Mouse (Mus musculus) C3H10T1/2 (cell line): ENCODE data around the gene Cotl1. TPM values are rescaled to one million over a fixed set of nuclear protein-coding genes. Genes with fewer than 3 reads are reported as not detected.

ENCODE experiments used
- polyA plus RNA-seq, 2 experiments: library from polyadenylated mRNA; unstranded; fragments of >200 nt; fragmentation: generic; extraction: Trizol; gene quantifications; one replicate each; pipeline ENCODE4 v1.2.1; 2012; ENCODE audit warnings: missing spikeins in 2 of 2

Cotl1 gene
- 100 to 1,000 TPM in 1 of 2 experiments, 10 to 100 TPM in 1; 44.9 to 128 TPM for polyA plus RNA-seq

DNA sequence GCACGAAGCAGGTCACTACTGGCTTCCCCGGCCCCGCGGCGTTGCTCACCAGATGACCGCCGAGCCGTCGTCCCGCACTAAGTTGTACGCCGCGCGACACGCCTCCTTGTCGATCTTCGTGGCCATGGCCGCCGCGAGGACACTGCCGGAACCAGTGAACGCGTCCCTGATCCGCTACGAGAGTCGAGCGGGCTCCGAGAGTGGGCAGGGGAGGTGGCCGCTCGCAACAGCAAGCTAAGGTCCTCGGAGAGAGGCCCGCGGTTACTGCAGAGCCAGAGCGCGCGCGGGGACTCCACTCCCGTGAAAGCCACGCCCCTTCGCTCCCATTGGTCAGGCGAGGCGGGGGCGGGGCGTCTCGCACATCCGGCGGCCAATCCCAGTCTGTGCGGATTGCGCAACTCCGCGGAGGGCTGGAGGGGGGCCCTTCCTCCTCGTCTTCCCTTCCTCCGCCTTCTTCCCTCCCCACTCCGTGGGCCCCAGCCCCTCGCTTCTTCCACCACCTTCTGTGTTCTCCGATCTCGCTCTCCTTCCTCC is at the start of gene Cotl1:
Cotl1 (minus strand) TSS at position 270 of the 534 bp plus-strand sequence.

DNA sequence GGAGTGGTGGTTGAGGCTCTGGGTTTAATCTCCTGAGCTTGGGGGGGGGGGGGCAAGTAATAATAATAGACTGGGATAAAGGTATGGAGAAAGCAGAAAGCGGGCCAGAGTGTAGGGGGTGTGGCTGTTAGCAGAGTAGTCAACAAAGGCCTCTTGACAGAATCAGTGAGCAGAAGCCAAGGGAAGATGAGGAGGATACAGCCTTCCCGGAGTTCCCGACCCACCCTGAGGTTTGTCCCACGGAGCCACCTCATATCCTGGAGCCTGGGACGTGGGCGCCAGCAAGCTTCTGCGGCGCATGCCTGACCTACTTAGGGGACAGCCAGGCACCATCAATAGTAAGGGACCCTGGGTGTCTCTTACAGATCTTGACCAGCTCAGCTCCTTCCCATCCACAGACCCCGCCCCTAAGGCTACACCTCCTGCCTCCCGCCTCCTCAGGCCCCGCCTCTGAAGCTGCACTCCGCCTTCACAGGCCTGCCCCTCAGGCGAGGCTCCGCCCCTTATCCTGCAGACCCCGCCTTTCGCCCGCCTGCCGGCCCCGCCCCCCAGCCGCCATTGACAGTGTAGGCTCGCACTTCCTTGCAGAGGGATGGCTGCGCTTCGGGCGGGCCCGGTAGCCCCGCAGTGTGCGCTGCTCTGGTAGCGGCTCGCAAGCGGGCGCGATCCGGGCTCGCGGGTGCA is 21.5 kb upstream of the Cotl1 start, which contains the start of gene Klhl36:
Klhl36 (plus strand) TSS at position 561 of the 684 bp plus-strand sequence.

DNA sequence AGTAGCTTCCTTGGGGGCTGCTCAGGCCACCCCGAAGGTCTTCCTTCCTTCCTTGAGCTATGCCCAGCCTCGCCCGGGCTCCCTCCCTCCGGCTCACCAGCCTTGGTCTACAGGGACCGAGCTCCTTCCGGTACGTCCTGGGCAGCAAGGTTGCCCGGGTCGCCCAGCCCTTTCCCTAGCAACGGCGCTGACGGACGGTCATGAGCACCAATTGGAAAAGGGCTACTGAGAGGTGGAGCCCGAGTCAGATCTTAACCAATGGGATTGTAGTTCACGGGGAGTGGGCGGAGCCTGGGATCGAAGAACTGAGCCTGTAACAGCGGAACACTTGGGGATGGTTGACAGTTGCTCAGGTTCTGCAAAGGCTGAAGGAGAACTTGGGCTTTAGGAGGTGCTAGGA is 62.1 kb downstream of the Cotl1 start, which contains the start of gene Tldc1:
Tldc1 (minus strand) TSS at position 154 of the 400 bp plus-strand sequence.

Other genes starting within 250 kb of the Cotl1 start
- gene Taf1c, start 235.3 kb downstream of the Cotl1 start, polyA plus RNA-seq: 1 to 10 TPM; 4.8 to 9.1 TPM
- not detected for gene Adad2, start 227.8 kb downstream of the Cotl1 start, polyA plus RNA-seq
- not detected for gene Kcng4, start 204.9 kb downstream of the Cotl1 start, polyA plus RNA-seq
- gene Wfdc1, start 174.2 kb downstream of the Cotl1 start, polyA plus RNA-seq: under 1 TPM; 0.02 to 0.04 TPM
- gene Atp2c2, start 140.5 kb downstream of the Cotl1 start, polyA plus RNA-seq: under 1 TPM; 0.02 to 0.25 TPM
- 1 to 10 TPM; 5.4 to 9.2 TPM for gene Tldc1, start 62.1 kb downstream of the Cotl1 start, polyA plus RNA-seq
- gene Klhl36, start 21.7 kb upstream of the Cotl1 start, polyA plus RNA-seq: 1 to 10 TPM; 1.9 to 7.7 TPM
- gene Usp10, start 69.8 kb upstream of the Cotl1 start, polyA plus RNA-seq: 10 to 100 TPM; 66.0 to 78.8 TPM
- gene Gm20388, start 70.3 kb upstream of the Cotl1 start, polyA plus RNA-seq: 1 to 10 TPM; 4.1 to 9.5 TPM
- gene Crispld2, start 151.9 kb upstream of the Cotl1 start, polyA plus RNA-seq: under 1 TPM; 0.09 to 0.24 TPM